7 mouse cellular contexts compared by ENCODE assay signal in the genomic region with DNA sequence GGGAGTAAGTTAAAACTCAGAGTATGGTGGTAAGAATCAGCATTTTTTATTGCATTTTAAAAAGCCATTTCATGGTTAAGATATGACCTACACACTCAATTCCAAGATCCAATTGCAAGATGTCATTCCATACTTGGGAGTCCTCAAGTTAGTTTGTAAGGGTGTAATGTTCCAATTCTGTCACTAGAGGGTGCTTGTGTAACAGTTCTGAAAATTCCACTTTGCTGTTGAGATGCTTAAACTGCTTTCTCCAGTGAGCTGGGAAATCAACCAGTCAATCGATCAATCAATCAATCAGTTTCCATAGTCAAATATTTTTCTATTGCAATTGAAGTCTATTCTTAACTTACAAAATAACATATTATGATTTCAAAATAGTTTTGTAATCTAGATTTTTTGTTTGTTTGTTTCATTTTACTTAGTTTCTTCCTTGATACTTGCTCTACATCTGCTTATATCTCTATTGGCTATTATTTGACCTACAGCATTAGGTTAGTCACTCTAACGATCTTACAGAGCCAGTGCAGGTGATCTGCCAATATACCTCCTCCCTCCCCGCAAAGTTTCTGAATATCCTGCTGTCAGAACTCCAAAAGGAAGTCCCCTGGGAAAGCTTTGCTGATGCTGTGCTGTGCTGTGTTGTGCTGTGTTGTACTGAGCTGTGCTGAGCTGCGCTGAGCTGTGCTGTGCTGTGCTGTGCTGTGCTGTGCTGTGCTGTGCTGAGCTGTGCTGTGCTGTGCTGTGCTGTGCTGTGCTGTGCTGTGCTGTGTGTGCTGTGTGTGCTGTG.
DNase-seq lines count a peak whose midpoint lies in the region; TF ChIP-seq lines count a peak whose summit lies in the region.

No protein-coding gene starts in this region.

- no peaks in the 10 kb centered on the region for H3K9me3 ChIP-seq in ES-E14 (ENCODE audit: control insufficient read depth, insufficient read depth, low read depth, low read length)

- no peaks in the 10 kb centered on the region for H3K36me3 ChIP-seq in ES-E14 (ENCODE audit: control insufficient read depth, insufficient read depth, low read length, poor library complexity, severe bottlenecking)

- peak; percentile 24; the same call in 1 of the 2 replicates for TF ChIP-seq CTCF in bone marrow, adult 2 months (IDR thresholded peaks at IDR 0.05; ENCODE audit: control insufficient read depth, insufficient read depth, low read length)

- WGBS in bone marrow, adult 2 months, result 37% methylated on average over 4 of the region's 4 CpGs

- DNase-seq in left cerebral cortex, adult 11 months (ENCODE audit: low spot score), result peak; percentile 32
- no peak for DNase-seq in left cerebral cortex, adult 8-10 months (ENCODE audit: low spot score in 2 of 2)
- peak; percentile 47 for DNase-seq in ES-E14 (ENCODE audit: low read depth, low spot score)
- peak; percentile 82 for DNase-seq in hindlimb bud, embryonic 11.5 days (ENCODE audit: extremely low spot score, low read depth, low spot score)
- peak; percentile 61 for DNase-seq in retina, adult 2 months (ENCODE audit: low read depth, low spot score)
- DNase-seq in kidney, postnatal 10 days, result no peak

- no peak for TF ChIP-seq POLR2A in bone marrow, adult 2 months (IDR thresholded peaks at IDR 0.05; ENCODE audit: borderline replicate concordance, control insufficient read depth, low read depth, low read length)

- no peak overlapping the region for H3K27ac ChIP-seq in ES-E14 (ENCODE audit: insufficient read depth, low read depth, low read length, poor library complexity, severe bottlenecking)
- H3K27ac ChIP-seq in bone marrow, adult 2 months (ENCODE audit: control insufficient read depth, insufficient read depth, low read depth, low read length, poor library complexity), result no peak overlapping the region

- in situ Hi-C loops in ES-E14 (cut with MboI; ENCODE audit: low sequenced_read_pairs in 2 of 2, unreplicated experiment in 2 of 2), result loop anchor here in 1 of 2 experiments (25.0 kb wide), 1 partner anchor 169 kb away; no protein-coding TSS in a partner anchor

- H3K4me3 ChIP-seq in ES-E14 (ENCODE audit: insufficient read depth in 1 of 2, low read depth in 1 of 2, low read length in 2 of 2, poor library complexity in 1 of 2, severe bottlenecking in 1 of 2), result no peak overlapping the region
- H3K4me3 ChIP-seq in bone marrow, adult 2 months (replicated peaks; ENCODE audit: control insufficient read depth, low read depth, low read length), result no peak overlapping the region

- H3K4me1 ChIP-seq in ES-E14 (ENCODE audit: control insufficient read depth in 2 of 2, insufficient read depth in 2 of 2, low read length in 2 of 2, poor library complexity in 1 of 2), result no peaks in the 10 kb centered on the region
- peaks cover 1% of the 10 kb centered on the region; the same call in 1 of the 2 replicates for H3K4me1 ChIP-seq in bone marrow, adult 2 months (ENCODE audit: control insufficient read depth, insufficient read depth, low read length)

- no peak overlapping the region for H3K9ac ChIP-seq in ES-E14 (ENCODE audit: insufficient read depth, low read depth, low read length, poor library complexity, severe bottlenecking)

TF ChIP-seq in ES-E14, 5 proteins besides CTCF, POLR2A, EP300 and RAD21:
- TF ChIP-seq MAFK (IDR thresholded peaks at IDR 0.05; ENCODE audit: insufficient read depth, low read depth, low read length), result no peak
- peak; percentile 32; the same call in 1 of the 2 replicates for TF ChIP-seq ZC3H11A (IDR thresholded peaks at IDR 0.05; ENCODE audit: borderline replicate concordance, low read depth, low read length)
- TF ChIP-seq HCFC1 (IDR thresholded peaks at IDR 0.05; ENCODE audit: borderline replicate concordance, insufficient read depth, low read length), result no peak
- no peak for TF ChIP-seq CHD2 (IDR thresholded peaks at IDR 0.05; ENCODE audit: low read depth, low read length)

Comparison
In these comparisons a context has a peak if more than half of its experiments do, and no peak if none do; other contexts are left out.
1. DNase-seq: peak in left cerebral cortex, adult 11 months (single experiment), ES-E14 (single experiment), hindlimb bud, embryonic 11.5 days (single experiment) and retina, adult 2 months (single experiment); none in left cerebral cortex, adult 8-10 months (0 of 2) and kidney, postnatal 10 days (single experiment).